Mouse (Mus musculus) hindbrain, embryonic 13.5 days (tissue): ENCODE measurements at regions not wholly inside any gene's neighbourhood (a gene's known extent, or its start where the extent isn't known, plus 50 kb on each side); places are given as distances from the start of the nearest gene placed in this dataset.
"Not testable (repeated sequence)": the region's sequence is repeated elsewhere in the genome, so short reads cannot be mapped to it uniquely, and the experiment has no call there.

Experiments
- ATAC-seq: fragments of 200-750 bp; cut with Nextera tagmentation; 2 replicates; pipeline ENCODE4 v1.8.0; 2017; ENCODE audit warnings: moderate TSS enrichment; ENCODE audit not compliant: low FRiP score
- H3K27ac ChIP-seq: fragments of 300-500 bp; sonication (generic); 2 replicates; pipeline ENCODE4 v1.5.1; 2015; ENCODE audit warnings: inconsistent platforms, mild to moderate bottlenecking, moderate library complexity
- H3K27me3 ChIP-seq: fragments of 300-500 bp; sonication (generic); 2 replicates; pipeline ENCODE4 v1.6.1; 2015; ENCODE audit warnings: mild to moderate bottlenecking, inconsistent platforms
- H3K36me3 ChIP-seq: fragments of 300-500 bp; sonication (generic); 2 replicates; pipeline ENCODE4 v1.6.1; 2015; ENCODE audit warnings: mild to moderate bottlenecking, inconsistent platforms
- H3K4me1 ChIP-seq: fragments of 300-500 bp; sonication (generic); replicated peaks from 2 replicates; pipeline ENCODE4 v1.6.1; 2015; ENCODE audit warnings: inconsistent platforms
- H3K4me2 ChIP-seq: fragments of 300-500 bp; sonication (generic); 2 replicates; pipeline ENCODE4 v1.6.1; 2015; ENCODE audit warnings: inconsistent platforms, mild to moderate bottlenecking, moderate library complexity
- H3K4me3 ChIP-seq: fragments of 300-500 bp; sonication (generic); 2 replicates; pipeline ENCODE4 v1.5.1; 2015; ENCODE audit warnings: mild to moderate bottlenecking, inconsistent platforms
- H3K9ac ChIP-seq: fragments of 300-500 bp; sonication (generic); 2 replicates; pipeline ENCODE4 v1.6.1; 2015; ENCODE audit warnings: mild to moderate bottlenecking, inconsistent platforms
- H3K9me3 ChIP-seq: fragments of 300-500 bp; sonication (generic); 2 replicates; pipeline ENCODE4 v1.6.1; 2016; ENCODE audit warnings: inconsistent platforms
- WGBS: fragments of 180-500 bp; shearing (Covaris S2); methylation state at CpG from one replicate; pipeline ENCODE4 v1.1.7; 2015; 5-methylcytosine and 5-hydroxymethylcytosine counted together

DNA sequence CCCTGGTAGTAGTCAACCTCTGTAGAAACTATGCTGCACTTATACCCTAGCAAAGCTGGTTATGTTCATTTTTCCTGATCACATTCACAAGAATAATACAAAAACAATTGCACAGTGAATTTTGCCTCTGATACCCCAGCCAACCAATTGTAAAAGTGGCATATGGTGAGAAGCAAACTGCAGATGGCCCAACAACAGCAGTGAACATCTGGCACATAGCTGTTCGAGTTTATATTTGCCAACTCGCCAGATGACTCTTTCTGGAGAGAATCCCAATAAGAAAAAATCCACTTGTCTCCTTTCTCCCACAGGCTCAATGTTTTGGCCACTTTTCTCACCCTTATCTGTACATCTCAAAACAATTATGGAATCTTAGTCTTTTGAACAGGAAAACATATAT, 196.5 kb upstream of the Grik2 start:
- Histone ChIP-seq H3K9ac (no peak overlapping the region), H3K4me3 (no peak overlapping the region), H3K9me3 (no peaks in the 10 kb centered on the region), H3K4me1 (no peaks in the 10 kb centered on the region), H3K27ac (no peak overlapping the region), H3K4me2 (no peak overlapping the region), H3K27me3 (no peaks in the 10 kb centered on the region), H3K36me3 (no peaks in the 10 kb centered on the region)
- WGBS, result 50% methylated on average over 2 of the region's 2 CpGs
- ATAC-seq, result no peak

DNA sequence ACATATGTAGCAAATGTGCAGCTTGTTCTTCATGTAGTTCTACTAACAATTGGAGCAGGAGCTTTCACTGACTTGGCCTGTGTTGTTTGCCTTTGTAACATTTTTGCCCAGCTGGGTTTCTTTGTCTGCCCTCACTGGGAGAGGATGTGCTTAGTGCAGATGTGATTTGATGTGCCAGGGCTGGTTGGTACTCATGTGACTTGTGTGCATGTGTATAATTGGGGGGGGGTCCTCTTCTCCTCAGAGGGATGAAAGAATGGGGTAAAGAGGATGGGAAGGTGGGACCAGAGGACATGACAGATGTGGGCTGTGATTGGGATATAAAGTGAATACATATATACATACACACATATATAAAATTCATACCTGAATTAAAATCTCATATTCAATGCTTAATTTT, 163.9 kb upstream of the Grik2 start:
- Histone ChIP-seq H3K27me3 (no peaks in the 10 kb centered on the region), H3K9ac (no peak overlapping the region), H3K4me3 (no peak overlapping the region), H3K36me3 (no peaks in the 10 kb centered on the region), H3K4me2 (no peak overlapping the region), H3K27ac (no peak overlapping the region), H3K4me1 (no peaks in the 10 kb centered on the region), H3K9me3 (no peaks in the 10 kb centered on the region)
- ATAC-seq, result peak; percentile 73; the same call in 1 of the 2 replicates

DNA sequence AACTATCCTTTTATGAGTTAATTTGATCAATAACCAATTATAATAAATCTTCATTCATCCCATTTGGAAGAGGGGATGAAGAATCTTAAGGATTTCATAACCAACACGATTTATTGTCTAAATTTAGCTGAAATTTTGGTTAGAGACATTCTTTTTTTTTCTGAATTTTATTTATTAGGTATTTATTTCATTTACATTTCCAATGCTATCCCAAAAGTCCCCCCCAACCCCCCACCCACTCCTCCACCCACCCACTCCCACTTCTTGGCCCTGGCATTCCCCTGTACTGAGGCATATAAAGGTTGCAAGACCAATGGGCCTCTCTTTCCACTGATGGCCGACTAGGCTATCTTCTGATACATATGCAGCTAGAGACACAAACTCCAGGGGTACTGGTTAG, 148.7 kb upstream of the Grik2 start:
- H3K4me2 ChIP-seq, H3K4me1 ChIP-seq, H3K27me3 ChIP-seq, H3K36me3 ChIP-seq, H3K9ac ChIP-seq, H3K9me3 ChIP-seq, H3K4me3 ChIP-seq, ATAC-seq, H3K27ac ChIP-seq: not testable (repeated sequence)
- WGBS, result 75% methylated on average over 2 of the region's 2 CpGs

DNA sequence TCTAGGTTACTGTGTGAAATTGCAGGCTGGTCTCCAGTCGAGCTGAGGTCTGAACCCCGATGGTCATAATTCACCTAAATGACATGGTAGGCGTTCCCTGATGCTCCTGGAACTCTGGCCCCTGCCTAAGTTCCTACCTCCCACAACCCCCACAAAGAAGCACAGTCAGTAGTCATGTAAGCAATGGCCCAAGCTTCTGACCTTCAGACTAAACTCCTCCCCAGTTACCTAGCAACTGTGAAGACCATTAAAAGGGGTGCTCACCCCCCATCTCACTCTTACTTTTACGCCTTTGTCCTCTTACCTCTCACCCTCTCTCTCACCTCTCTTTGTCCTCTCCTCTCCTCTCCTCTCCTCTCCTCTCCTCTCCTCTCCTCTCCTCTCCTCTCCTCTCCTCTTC, 120.6 kb upstream of the Grik2 start:
- not testable (repeated sequence) for H3K4me1 ChIP-seq, H3K9me3 ChIP-seq, H3K27me3 ChIP-seq, H3K36me3 ChIP-seq, H3K4me2 ChIP-seq, H3K4me3 ChIP-seq, H3K27ac ChIP-seq, H3K9ac ChIP-seq, ATAC-seq
- 82% methylated on average over 4 of the region's 4 CpGs for WGBS

DNA sequence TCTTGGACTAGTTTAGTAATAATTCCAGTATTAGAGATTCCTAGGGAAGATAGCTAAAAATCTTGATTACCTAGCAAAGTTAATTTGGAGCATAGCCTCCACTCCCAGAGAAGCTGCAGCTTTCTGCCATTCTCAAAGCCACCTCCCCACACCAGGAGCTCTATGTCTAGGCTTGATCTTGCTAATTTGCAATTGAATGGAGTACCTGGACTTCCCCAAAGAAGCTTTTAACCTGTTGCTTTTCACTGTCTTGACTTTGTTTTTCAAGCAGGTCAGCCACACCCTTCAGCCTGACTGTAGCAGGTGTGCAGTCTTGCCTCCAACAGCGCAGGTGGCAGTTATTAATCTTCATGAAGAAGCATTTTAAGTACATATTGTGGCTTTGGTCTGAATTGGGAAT, 119.6 kb upstream of the Grik2 start:
- H3K9ac ChIP-seq, H3K36me3 ChIP-seq, H3K27ac ChIP-seq, H3K4me2 ChIP-seq, H3K4me1 ChIP-seq, H3K4me3 ChIP-seq, H3K9me3 ChIP-seq, H3K27me3 ChIP-seq, ATAC-seq: not testable (repeated sequence)
- 55% methylated on average over 1 of the region's 1 CpGs for WGBS

DNA sequence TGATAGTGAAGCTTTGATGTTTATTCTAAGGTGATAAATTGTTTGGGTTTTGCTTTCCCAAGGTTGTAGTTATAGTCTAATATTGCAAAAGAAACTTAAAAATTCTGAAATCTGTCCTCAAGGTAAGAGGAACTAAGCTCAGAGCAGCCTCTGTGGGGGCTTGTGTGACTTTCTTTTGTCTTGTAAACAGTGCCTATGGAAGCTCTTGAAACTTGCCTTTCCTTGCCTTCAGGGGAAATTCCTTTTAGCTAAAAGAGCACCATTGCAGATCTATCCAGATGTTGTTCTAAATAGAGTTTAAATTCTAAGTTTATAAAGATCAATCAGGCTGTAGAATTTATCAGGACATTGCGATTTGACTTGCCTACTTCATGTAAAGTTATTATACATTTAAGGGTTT, 116.1 kb upstream of the Grik2 start:
- not testable (repeated sequence) for H3K4me1 ChIP-seq, H3K27ac ChIP-seq, H3K4me3 ChIP-seq, H3K36me3 ChIP-seq, H3K9me3 ChIP-seq, ATAC-seq, H3K4me2 ChIP-seq, H3K27me3 ChIP-seq, H3K9ac ChIP-seq
- 80% methylated on average over 1 of the region's 1 CpGs for WGBS

DNA sequence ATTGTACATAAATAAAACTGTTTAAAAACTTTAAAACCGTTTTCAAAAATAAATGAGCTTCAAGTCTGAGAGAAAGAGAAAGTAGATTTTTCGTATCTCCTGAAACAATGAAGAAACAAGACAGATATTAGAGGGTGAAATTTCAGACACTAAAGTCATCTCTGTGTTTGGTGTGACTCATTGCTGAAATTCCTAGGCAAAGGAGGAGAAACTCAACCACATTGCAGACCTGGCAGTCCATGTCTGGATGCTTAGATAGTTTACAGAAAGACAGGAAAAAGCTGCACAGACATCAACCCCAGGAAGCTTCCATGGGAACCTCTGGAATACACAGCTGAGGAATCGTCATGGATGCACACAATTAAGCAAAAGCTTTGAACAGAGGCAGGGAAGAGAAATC, 106.9 kb upstream of the Grik2 start:
- no peaks in the 10 kb centered on the region for H3K36me3 ChIP-seq
- no peaks in the 10 kb centered on the region for H3K4me1 ChIP-seq
- no peak overlapping the region for H3K4me3 ChIP-seq
- no peak overlapping the region for H3K4me2 ChIP-seq
- no peaks in the 10 kb centered on the region for H3K9me3 ChIP-seq
- whole genome bisulfite sequencing, result 84% methylated on average over 3 of the region's 3 CpGs
- no peak for ATAC-seq
- H3K27me3 ChIP-seq, result no peaks in the 10 kb centered on the region
- H3K9ac ChIP-seq, result no peak overlapping the region
- H3K27ac ChIP-seq, result no peak overlapping the region

DNA sequence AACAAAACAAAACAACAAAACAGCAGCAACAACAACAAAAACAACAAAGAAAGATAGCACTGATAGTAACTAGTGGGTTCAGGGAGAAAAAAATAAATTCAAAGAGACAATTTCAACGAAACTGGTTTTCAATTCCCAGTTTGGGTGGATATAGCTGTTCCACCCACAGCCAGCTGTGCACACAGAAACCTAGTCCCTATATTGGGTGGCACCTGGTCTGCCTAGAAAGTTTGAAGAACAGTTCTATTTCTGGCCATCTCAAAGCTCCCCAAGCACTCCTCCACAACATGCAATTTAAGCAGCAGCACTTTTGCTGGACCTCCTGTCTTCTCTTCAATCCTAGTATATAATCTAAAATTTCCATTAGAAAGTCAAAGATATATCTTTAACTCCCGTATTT, 95.5 kb upstream of the Grik2 start:
- Histone ChIP-seq H3K4me3 (no peak overlapping the region), H3K27ac (no peak overlapping the region), H3K27me3 (no peaks in the 10 kb centered on the region), H3K4me1 (no peaks in the 10 kb centered on the region), H3K36me3 (no peaks in the 10 kb centered on the region), H3K9me3 (no peaks in the 10 kb centered on the region), H3K9ac (no peak overlapping the region), H3K4me2 (no peak overlapping the region)
- ATAC-seq, result no peak
- WGBS, result 85% methylated on average over 2 of the region's 2 CpGs

DNA sequence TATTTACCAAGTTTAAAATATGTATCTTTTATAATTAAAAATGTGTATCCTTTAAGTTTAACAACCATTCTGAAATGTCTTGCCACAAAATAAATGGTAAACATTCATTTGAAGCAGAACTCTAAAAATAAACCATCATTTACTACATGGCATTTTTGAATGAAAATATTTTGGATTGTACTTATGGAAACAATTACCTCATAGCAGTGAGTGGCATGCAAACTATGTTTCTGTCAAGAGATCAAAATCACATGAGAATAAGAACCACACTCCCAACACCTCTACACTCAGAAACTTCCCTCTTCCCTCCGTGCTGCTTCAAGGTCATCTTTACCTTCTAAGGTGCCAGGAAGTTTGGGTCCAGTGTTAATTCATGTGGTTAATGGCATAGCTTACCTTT, 94.9 kb upstream of the Grik2 start:
- Histone ChIP-seq H3K9ac (no peak overlapping the region), H3K4me3 (no peak overlapping the region), H3K9me3 (no peaks in the 10 kb centered on the region), H3K4me2 (no peak overlapping the region), H3K4me1 (no peaks in the 10 kb centered on the region), H3K27me3 (no peaks in the 10 kb centered on the region), H3K36me3 (no peaks in the 10 kb centered on the region), H3K27ac (no peak overlapping the region)
- ATAC-seq, result no peak
- WGBS, result 82% methylated on average over 1 of the region's 1 CpGs

DNA sequence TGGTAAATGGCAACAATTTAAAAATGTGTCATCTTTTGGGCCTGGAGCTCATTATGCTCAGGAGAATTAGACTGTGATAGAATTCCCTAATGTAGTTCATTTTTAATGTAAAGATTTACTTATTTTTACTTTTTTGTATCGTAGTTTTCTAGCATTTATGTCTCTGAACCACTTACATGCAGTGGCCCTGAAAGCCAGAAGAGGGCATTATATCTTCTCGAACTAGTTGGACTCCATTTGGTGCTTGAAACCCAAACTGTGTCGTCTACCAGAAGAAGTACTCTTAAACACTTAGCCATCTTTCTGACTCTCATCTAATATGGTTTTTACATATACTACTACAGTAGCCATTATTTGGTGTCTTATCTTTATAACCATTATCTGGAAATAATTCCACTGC, 75.2 kb upstream of the Grik2 start:
- no peak overlapping the region for H3K4me2 ChIP-seq
- ATAC-seq, result no peak
- no peak overlapping the region for H3K27ac ChIP-seq
- H3K27me3 ChIP-seq, result no peaks in the 10 kb centered on the region
- H3K36me3 ChIP-seq, result no peaks in the 10 kb centered on the region
- WGBS, result 81% methylated on average over 3 of the region's 3 CpGs
- no peak overlapping the region for H3K9ac ChIP-seq
- no peaks in the 10 kb centered on the region for H3K9me3 ChIP-seq
- no peak overlapping the region for H3K4me3 ChIP-seq
- no peaks in the 10 kb centered on the region for H3K4me1 ChIP-seq

DNA sequence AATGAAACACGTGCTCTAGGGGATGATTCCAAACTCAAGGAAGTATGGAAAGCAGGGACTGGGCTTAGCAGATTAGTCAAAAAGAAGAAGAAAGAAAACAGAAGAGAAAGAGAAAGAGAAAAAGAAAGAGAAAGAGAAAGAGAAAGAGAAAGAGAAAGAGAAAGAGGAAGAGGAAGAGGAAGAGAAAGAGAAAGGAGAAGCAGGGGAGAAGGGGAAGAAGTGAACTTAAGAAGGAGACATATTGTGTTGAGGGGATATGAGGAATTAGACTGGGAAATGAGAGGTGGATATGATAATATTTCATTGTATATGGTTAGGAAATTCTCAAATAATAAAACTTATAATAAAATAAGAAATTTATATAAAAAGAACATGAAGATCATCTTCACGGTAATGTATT, 59.1 kb upstream of the Grik2 start:
- no peak overlapping the region for H3K27ac ChIP-seq
- no peaks in the 10 kb centered on the region for H3K9me3 ChIP-seq
- H3K4me1 ChIP-seq, result no peaks in the 10 kb centered on the region
- H3K27me3 ChIP-seq, result no peaks in the 10 kb centered on the region
- no peaks in the 10 kb centered on the region for H3K36me3 ChIP-seq
- no peak overlapping the region for H3K4me2 ChIP-seq
- ATAC-seq, result no peak
- 79% methylated on average over 2 of the region's 2 CpGs for WGBS
- no peak overlapping the region for H3K9ac ChIP-seq
- no peak overlapping the region for H3K4me3 ChIP-seq

DNA sequence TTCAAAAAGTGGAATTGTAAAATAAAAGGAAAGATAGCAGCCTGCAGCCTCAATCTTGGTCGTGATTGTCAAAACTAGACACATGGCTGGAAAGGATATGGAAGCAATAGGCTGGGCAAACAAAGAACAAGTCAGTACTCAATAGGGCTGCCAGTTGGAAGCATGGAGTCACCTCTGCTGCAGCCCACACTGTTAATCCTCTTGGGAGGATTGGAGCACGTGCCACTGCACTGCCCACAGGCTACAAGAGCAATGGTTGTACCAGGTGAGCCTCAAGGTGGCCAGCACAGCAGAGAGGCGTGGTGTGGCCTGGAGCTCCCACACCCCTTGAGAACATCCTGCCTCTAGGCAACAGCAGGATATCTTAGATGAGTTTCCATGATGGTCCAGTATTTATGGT, 55.7 kb upstream of the Grik2 start:
- Histone ChIP-seq H3K9ac (no peak overlapping the region), H3K4me3 (no peak overlapping the region), H3K27me3 (no peaks in the 10 kb centered on the region), H3K4me1 (no peaks in the 10 kb centered on the region), H3K9me3 (no peaks in the 10 kb centered on the region), H3K36me3 (no peaks in the 10 kb centered on the region), H3K27ac (no peak overlapping the region), H3K4me2 (no peak overlapping the region)
- ATAC-seq, result no peak
- 77% methylated on average over 3 of the region's 3 CpGs for WGBS
